Mouse (Mus musculus) C2C12 (cell line): ENCODE results near the gene Med12l. TPM values are rescaled to one million over a fixed set of nuclear protein-coding genes. Genes with fewer than 3 reads are reported as not detected.

ENCODE experiments used
- H3K27me3 ChIP-seq: one replicate; pipeline ENCODE4 v1.6.1; 2011; ENCODE audit not compliant: control insufficient read depth, insufficient read depth, insufficient read length
- H3K36me3 ChIP-seq: one replicate; pipeline ENCODE4 v1.6.1; 2011; ENCODE audit not compliant: control insufficient read depth, insufficient read depth
- H3K4me3 ChIP-seq: one replicate; pipeline ENCODE4 v1.5.1; 2011; ENCODE audit warnings: mild to moderate bottlenecking, control low read depth; ENCODE audit not compliant: poor library complexity, insufficient read depth, severe bottlenecking
- H3K79me2 ChIP-seq: one replicate; pipeline ENCODE4 v1.6.1; 2011; ENCODE audit not compliant: control insufficient read depth, insufficient read depth
- H3K79me3 ChIP-seq: one replicate; pipeline ENCODE4 v1.6.1; 2011; ENCODE audit warnings: low read depth, control low read depth
- H3ac ChIP-seq: one replicate; pipeline ENCODE3; 2011; ENCODE audit warnings: low read depth; ENCODE audit not compliant: control insufficient read depth, insufficient read length
- CEBPB ChIP-seq: IDR thresholded peaks from one replicate; pipeline ENCODE4 v1.6.1; 2011; ENCODE audit warnings: low read depth, mild to moderate bottlenecking, control low read depth, moderate library complexity
- CTCF ChIP-seq: IDR thresholded peaks from one replicate; pipeline ENCODE4 v1.5.1; 2011; ENCODE audit not compliant: control insufficient read depth, insufficient read depth, insufficient read length
- FOSL1 ChIP-seq: IDR thresholded peaks from one replicate; pipeline ENCODE4 v1.8.0; 2011; ENCODE audit warnings: mild to moderate bottlenecking, low read length; ENCODE audit not compliant: poor library complexity, insufficient read depth, severe bottlenecking
- MAX ChIP-seq: IDR thresholded peaks from one replicate; pipeline ENCODE4 v1.6.1; 2011; ENCODE audit warnings: mild to moderate bottlenecking, control low read depth
- MYOD1 ChIP-seq: IDR thresholded peaks from one replicate; pipeline ENCODE4 v1.6.1; 2011; ENCODE audit warnings: low read depth; ENCODE audit not compliant: control insufficient read depth, insufficient read length
- MYOG ChIP-seq: IDR thresholded peaks from one replicate; pipeline ENCODE4 v1.6.1; 2011; ENCODE audit not compliant: control insufficient read depth, insufficient read length; ENCODE audit errors: extremely low read depth
- USF1 ChIP-seq: IDR thresholded peaks from one replicate; pipeline ENCODE4 v1.6.1; 2011; ENCODE audit warnings: low read depth, mild to moderate bottlenecking, control low read depth, moderate library complexity
- polyA plus RNA-seq: library from polyadenylated mRNA; unstranded; fragments of >200 nt; fragmentation: generic; extraction: Trizol; gene quantifications from one replicate; pipeline ENCODE4 v1.2.1, GENCODE M21; 2012; ENCODE audit warnings: missing spikeins

Med12l gene
- polyA plus RNA-seq, 1 experiment: not detected

GRCm38 (mm10) chr3:59250454-59250853 is 244.8 kb downstream of the Med12l start:
- Histone ChIP-seq H3ac (no peak overlapping the region), H3K79me3 (no peaks in the 10 kb centered on the region), H3K27me3 (no peaks in the 10 kb centered on the region), H3K4me3 (no peak overlapping the region), H3K79me2 (no peaks in the 10 kb centered on the region), H3K36me3 (no peaks in the 10 kb centered on the region)
- no peak for TF ChIP-seq MYOD1
- no peak for TF ChIP-seq USF1
- no peak for TF ChIP-seq FOSL1
- TF ChIP-seq CEBPB: no peak
- TF ChIP-seq MAX: no peak
- TF ChIP-seq CTCF: no peak
- TF ChIP-seq MYOG: no peak

- Histone ChIP-seq H3K79me3 (no peaks in the 10 kb centered on the region), H3K4me3 (no peak overlapping the region), H3K36me3 (no peaks in the 10 kb centered on the region), H3K79me2 (no peaks in the 10 kb centered on the region), H3K27me3 (no peaks in the 10 kb centered on the region), H3ac (no peak overlapping the region)
- no peak for TF ChIP-seq MYOG
- no peak for TF ChIP-seq CEBPB
- TF ChIP-seq MYOD1: no peak
- TF ChIP-seq CTCF: no peak
- TF ChIP-seq FOSL1: no peak
- no peak for TF ChIP-seq USF1
- TF ChIP-seq MAX: no peak
Observed at GRCm38 (mm10) chr3:59257740-59258664, 252.4 kb downstream of the Med12l start.

- Histone ChIP-seq H3K79me2 (no peaks in the 10 kb centered on the region), H3K4me3 (no peak overlapping the region), H3K36me3 (no peaks in the 10 kb centered on the region), H3ac (no peak overlapping the region), H3K27me3 (no peaks in the 10 kb centered on the region), H3K79me3 (no peaks in the 10 kb centered on the region)
- TF ChIP-seq MAX: no peak
- no peak for TF ChIP-seq CEBPB
- TF ChIP-seq MYOG: no peak
- TF ChIP-seq USF1: no peak
- TF ChIP-seq CTCF: no peak
- no peak for TF ChIP-seq FOSL1
- no peak for TF ChIP-seq MYOD1
Observed at GRCm38 (mm10) chr3:59260745-59261144, 255.1 kb downstream of the Med12l start.

- Histone ChIP-seq H3K36me3 (no peaks in the 10 kb centered on the region), H3K79me2 (no peaks in the 10 kb centered on the region), H3K27me3 (no peaks in the 10 kb centered on the region), H3K4me3 (no peak overlapping the region), H3K79me3 (no peaks in the 10 kb centered on the region), H3ac (no peak overlapping the region)
- TF ChIP-seq MAX (no peak), FOSL1 (no peak), CTCF (no peak), MYOG (no peak), MYOD1 (no peak), USF1 (no peak), CEBPB (no peak)
Observed at GRCm38 (mm10) chr3:59261709-59262472, 256.3 kb downstream of the Med12l start.

GRCm38 (mm10) chr3:59262704-59263103 is 257.1 kb downstream of the Med12l start, which contains the start of gene P2ry12:
Gene P2ry12 (minus strand): TSS chr3:59262871.
- Histone ChIP-seq H3K4me3 (no peak within 1 kb of the TSS), H3K27me3 (no peaks in the 10 kb centered on the region), H3ac (no peak within 1 kb of the TSS), H3K79me3 (no peaks in the 10 kb centered on the region), H3K79me2 (no peaks in the 10 kb centered on the region), H3K36me3 (no peaks in the 10 kb centered on the region)
- TF ChIP-seq FOSL1: no peak
